Mouse (Mus musculus): Measurements from ENCODE around the gene Wap.

DNA sequence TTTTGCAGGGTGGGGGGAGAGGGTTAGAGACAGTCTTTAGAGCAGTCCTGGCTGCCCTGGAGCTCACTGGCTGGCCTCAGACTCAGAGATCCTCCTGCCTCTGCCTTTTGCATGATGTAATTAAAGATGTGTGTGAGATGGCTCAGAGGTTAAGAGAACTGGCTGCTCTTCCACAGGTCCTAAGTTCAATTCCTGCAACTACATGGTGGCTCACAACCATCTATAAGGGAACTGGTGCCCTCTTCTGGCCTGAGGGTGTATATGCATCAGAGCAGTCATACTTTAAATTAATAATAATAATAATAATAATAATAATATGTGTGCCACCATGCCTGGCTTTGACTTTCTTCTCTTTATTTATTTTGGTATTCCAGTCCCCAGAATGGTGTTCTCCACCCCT, 8.8 kb downstream of the Wap start:
- TF ChIP-seq POLR2AphosphoS2 (IDR thresholded peaks at IDR 0.05; ENCODE audit: low read depth, low read length) (no peak), CTCF (conservative IDR thresholded peaks at IDR 0.05 in 1 of 2, IDR thresholded peaks at IDR 0.05 in 1 of 2; ENCODE audit: low read depth in 2 of 2, low read length in 2 of 2) (peak; percentile 8 to 64; a peak in 2 of 4 replicates), POLR2A (IDR thresholded peaks at IDR 0.05; ENCODE audit: low read depth, low read length) (no peak), ETS1 (conservative IDR thresholded peaks at IDR 0.05; ENCODE audit: low read depth, low read length) (no peak)

Data from CH12.LX (cell line).